Mouse (Mus musculus): ENCODE data around the gene Asl.
A peak's percentile ranks its signal among the peaks of the same experiment; 100 is the strongest.

Asl gene

GRCm38 (mm10) chr5:130003229-130003628 lies 25.8 kb downstream of the Asl start:
- no peak for DNase-seq (ENCODE audit: low read depth)

GRCm38 (mm10) chr5:130002301-130003146 lies 26.5 kb downstream of the Asl start, which contains the start of gene Gusb:
TSS of gene Gusb (minus strand) at chr5:130003049.
- peak; percentile 82 for DNase-seq (ENCODE audit: low read depth)

- peak; percentile 29 for DNase-seq (ENCODE audit: low read depth)
Observed at GRCm38 (mm10) chr5:130001356-130001987, 27.6 kb downstream of the Asl start.

DNA sequence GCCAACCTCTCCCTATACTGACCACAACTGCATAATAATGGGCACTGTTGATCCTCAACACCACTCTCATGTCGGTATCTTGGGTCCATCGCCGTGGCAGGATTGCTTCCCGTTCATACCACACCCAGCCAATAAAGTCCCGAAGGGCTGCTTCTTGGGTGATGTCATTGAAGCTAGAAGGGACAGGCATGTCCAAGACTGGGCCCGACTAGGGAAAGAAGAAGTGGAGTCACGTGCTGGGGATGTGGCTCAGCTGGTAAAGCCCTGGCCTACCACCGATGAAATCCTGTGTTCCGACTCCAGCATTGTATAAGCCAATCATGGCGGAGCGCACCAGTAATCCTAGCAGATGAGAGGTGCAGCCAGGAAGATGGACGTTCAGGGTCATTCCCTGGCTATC lies 28.3 kb downstream of the Asl start:
- DNase-seq (ENCODE audit: low read depth), result no peak

DNA sequence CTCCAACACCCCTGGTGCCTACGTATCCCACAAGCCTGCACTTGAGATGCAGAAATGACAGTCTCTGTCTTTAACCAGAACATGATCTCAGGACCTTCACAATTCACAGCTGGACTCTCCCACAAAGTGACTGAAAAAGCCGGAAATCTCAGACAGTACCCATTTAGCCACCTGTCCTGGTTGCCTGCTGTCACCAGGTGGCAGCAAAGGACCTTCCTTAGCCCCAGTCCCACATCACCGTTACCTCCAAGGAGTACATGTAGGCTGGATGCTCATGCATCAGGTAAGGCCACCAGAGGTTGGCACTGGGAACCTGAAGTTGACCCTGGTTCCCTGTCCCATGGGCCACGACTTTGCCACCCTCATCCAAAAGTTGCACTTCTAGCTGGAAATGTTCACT lies 29.9 kb downstream of the Asl start:
- peak; percentile 49 for DNase-seq (ENCODE audit: low read depth)

DNA sequence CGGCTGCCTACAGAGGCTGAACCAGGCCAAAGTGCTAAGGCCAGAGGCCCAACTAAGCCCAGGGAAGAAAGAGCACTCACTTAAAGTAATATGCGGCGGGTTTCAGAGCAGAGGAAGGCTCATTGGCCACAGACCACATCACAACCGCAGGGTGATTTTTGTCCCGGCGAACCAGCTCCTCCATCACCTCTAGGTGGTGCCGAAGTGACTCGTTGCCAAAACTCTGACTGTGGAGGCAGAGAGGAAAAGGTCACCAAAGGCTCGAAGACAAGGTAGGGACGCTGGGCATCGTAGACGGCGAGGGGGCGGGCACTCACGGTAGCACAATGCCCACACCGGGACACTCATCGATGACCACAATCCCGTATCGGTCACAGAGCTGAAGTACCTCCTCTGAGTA lies 31.3 kb downstream of the Asl start:
- no peak for DNase-seq (ENCODE audit: low read depth)

DNA sequence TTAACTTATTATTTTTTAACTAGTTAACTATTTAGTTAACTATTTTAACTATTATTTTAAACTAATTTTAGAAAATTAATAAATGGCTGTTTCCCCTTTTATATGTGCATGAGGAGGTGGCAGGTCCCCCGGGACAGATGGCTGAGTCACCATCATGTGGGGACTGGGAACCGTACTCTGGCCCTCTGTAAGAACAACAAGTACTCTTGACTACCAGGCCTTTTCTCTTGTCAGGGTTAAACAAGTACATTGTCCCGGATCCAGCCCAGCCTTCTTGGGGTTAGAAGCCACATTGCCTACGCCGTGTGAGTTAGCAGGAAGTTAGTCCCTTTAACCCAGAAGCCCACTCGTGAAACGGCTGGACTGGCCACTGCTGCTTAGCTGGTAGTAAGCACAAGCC lies 34.1 kb downstream of the Asl start:
- no peak for DNase-seq (ENCODE audit: low read depth)

DNA sequence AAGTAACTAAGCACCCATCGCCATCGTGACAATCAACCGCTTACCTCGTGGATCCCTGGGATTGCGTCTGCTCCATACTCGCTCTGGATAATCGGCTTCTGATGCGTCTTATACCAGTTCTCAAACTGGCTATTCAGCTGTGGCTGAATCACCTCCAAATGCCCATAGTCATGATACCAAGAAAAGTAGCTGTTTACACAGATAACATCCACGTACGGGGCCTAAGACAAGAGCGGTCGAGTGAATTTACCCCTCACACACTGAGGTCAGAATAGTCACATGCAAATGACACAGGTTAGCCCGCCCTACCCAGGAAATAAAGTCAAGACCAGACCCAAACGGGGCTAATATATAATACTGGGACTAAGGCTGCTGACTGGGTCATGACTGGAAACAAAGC lies 35.7 kb downstream of the Asl start:
- DNase-seq (ENCODE audit: low read depth), result no peak

DNA sequence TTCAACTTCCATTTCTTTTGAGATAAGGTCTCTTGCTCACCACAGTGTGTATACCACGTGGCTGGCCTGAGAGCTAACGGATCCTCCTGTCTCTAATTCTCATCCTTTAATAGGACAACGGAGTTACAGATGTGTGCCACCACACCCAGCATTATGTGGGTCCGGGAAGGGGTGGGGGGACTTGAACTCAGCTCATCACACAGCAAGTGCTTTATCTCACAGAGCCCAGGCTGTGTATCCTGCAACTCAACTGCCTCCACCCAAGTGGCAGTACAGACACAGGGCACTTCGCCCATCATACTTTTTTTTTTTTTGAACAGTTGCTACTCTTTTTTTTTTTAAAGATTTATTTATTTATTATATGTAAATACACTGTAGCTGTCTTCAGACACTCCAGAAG lies 37.1 kb downstream of the Asl start:
- no peak for DNase-seq (ENCODE audit: low read depth)

- no peak for DNase-seq (ENCODE audit: low read depth)
Observed at GRCm38 (mm10) chr5:129989376-129989775, 39.7 kb downstream of the Asl start.

DNA sequence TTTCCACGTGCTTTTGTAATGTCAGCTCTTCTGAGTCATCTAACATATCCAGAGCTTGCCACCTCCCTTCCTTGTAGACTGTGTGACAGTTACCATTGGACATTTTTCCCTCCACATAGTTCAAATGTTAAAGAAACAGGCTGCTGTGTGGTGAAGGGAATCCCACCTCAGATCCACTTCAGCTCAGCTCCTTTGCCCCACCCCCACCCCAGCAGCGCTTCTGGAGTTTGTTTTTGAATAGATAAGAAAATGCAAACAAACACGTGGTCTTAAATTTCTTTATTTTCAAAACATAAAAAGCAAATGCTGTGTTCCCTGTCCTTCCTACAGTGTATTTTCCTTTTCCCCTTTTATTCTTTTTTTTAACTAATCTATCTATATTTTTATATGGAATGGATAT lies 48.8 kb downstream of the Asl start:
- no peak for DNase-seq (ENCODE audit: low read depth)

DNA sequence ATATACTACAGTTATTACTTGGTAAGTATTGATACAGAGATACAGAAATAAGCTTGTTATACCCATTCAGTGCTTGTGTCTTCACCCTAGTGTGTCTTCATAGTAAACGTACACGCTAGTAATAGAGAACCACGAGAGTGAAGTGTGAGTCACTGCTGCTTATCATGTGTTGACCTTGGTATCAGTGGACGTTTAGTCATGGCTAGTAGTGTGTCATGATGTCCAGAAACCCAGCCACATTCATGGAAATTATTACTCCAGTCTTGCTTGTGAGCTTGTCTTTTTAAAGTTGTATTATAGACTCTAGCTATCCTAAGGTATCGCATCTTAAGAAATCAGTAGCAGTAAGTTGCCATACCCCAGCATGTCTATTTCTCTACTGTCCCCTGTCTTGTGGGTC lies 50.4 kb downstream of the Asl start:
- DNase-seq (ENCODE audit: low read depth), result no peak

- no peak for DNase-seq (ENCODE audit: low read depth)
Observed at GRCm38 (mm10) chr5:129977768-129978167, 51.3 kb downstream of the Asl start.

DNA sequence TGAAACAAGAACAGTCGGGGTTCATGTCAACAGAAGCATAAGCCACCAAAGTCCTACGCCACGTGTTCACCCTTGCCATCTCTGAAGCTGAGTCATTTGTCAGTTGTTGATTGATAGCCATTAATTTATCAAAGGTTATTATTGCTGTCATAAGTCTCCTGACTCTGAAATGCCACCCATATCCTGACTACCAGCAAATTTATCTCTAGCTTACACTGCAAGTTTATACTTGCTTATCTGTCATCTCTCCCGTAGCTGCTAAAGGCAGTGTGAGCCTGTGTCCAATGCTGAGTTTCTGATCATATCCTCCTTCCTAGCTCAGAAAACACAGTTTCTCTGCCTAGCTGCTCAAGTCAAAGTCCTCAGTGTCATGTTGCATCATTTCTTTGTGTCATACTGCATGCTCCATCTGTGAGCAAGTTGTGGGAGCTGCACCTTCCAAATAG lies 54.2 kb downstream of the Asl start:
- DNase-seq (ENCODE audit: low read depth), result peak; percentile 19

DNA sequence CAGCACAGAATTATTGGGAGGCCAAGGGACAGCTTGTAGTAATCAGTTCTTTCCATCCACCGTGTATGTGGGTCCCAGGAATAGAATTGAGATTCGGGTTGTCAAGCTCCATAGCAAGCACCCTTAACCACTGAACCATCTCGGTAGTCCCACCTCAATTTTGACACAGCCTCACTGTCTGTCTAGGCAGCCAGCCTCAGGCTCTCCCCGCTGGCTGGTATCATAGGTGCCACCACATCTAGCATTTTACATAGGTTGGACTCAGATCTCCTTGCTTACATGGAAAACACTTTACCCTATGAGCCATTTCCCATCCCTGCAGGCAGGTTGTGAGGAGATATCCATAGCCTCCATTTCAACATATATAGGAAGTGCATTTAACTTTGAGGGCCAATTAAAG lies 54.7 kb downstream of the Asl start:
- no peak for DNase-seq (ENCODE audit: low read depth)

DNA sequence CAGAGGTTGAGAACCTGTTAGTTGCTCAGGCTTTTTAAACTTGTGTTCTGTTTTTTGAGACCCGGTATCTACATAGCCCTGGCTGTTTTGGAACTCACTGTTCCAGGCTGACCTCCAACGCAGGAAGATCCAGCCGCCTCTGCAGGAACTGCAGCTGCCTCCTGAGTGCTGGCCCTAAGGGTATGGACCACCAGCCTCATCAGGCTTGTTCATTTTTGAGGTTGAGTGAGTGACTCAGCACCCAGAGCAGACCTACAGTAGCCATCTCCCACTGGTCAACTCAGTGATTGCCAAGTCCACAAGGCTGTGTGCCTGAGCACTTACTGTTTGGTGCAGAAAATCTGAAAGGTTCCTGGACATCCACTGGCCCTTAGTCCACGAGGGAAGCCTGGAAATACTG lies 57.6 kb downstream of the Asl start:
- DNase-seq (ENCODE audit: low read depth), result no peak

DNA sequence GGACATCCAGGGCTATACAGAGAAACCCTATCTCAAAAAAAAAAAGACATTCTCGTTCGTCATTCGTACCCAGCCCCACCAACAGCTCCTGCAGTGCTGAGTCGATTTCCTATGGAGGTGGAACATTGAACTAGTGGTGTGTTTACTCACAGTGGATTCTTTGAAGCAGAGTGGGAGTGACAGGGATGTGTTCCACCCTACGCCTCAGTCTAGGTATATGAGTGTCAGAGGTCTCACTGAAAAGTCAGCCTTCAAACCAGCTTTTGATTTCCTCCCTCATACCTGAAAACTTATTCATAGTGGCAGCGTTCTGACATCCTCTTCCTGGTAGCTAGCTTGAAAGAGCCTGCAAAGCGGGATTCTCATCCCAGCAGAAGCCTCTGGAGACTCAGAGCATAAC lies 60.6 kb downstream of the Asl start:
- no peak for DNase-seq (ENCODE audit: low read depth)

GRCm38 (mm10) chr5:129966448-129966847 lies 62.6 kb downstream of the Asl start:
- no peak for DNase-seq (ENCODE audit: low read depth)

GRCm38 (mm10) chr5:129963224-129963623 lies 65.8 kb downstream of the Asl start:
- DNase-seq (ENCODE audit: low read depth), result no peak

All from c-Kit-positive CD71-negative TER-119-negative erythroid progenitor cells, embryonic 14.5 days (primary cell).